Mouse (Mus musculus) stomach, embryonic 16.5 days (tissue): ENCODE results near the gene Rpp25l. TPM values are rescaled to one million over a fixed set of nuclear protein-coding genes. Genes with fewer than 3 reads are reported as not detected.
"Not testable (repeated sequence)": the region's sequence is repeated elsewhere in the genome, so short reads cannot be mapped to it uniquely, and the experiment has no call there.

Source experiments
- ATAC-seq: fragments of 200-750 bp; cut with Nextera tagmentation; 2 replicates; pipeline ENCODE4 v1.8.0; 2017; ENCODE audit warnings: moderate number of reproducible peaks, moderate TSS enrichment; ENCODE audit not compliant: insufficient read depth, low FRiP score
- H3K27ac ChIP-seq: fragments of 300-500 bp; sonication (generic); 2 replicates; pipeline ENCODE4 v1.5.1; 2014; ENCODE audit warnings: low read length
- H3K27me3 ChIP-seq: fragments of 300-500 bp; sonication (generic); 2 replicates; pipeline ENCODE4 v1.6.1; 2014; ENCODE audit warnings: low read length, control low read depth, mixed read lengths; ENCODE audit not compliant: control insufficient read depth, insufficient read depth
- H3K36me3 ChIP-seq: fragments of 300-500 bp; sonication (generic); 2 replicates; pipeline ENCODE4 v1.6.1; 2014; ENCODE audit warnings: low read length; ENCODE audit not compliant: control insufficient read depth, insufficient read depth
- H3K4me1 ChIP-seq: fragments of 300-500 bp; sonication (generic); 2 replicates; pipeline ENCODE4 v1.6.1; 2014; ENCODE audit warnings: low read length, control low read depth, mixed read lengths; ENCODE audit not compliant: control insufficient read depth, insufficient read depth
- H3K4me2 ChIP-seq: fragments of 300-500 bp; sonication (generic); 2 replicates; pipeline ENCODE4 v1.6.1; 2014; ENCODE audit warnings: low read depth, low read length, mixed read lengths
- H3K4me3 ChIP-seq: fragments of 300-500 bp; sonication (generic); replicated peaks from 2 replicates; pipeline ENCODE4 v1.5.1; 2014; ENCODE audit warnings: mild to moderate bottlenecking, low read length
- H3K9ac ChIP-seq: fragments of 300-500 bp; sonication (generic); 2 replicates; pipeline ENCODE4 v1.6.1; 2014; ENCODE audit warnings: low read length
- H3K9me3 ChIP-seq: fragments of 300-500 bp; sonication (generic); replicated peaks from 2 replicates; pipeline ENCODE4 v1.6.1; 2016; ENCODE audit warnings: low read length, control low read depth; ENCODE audit not compliant: control insufficient read depth
- WGBS: fragments of 180-500 bp; shearing (Covaris S2); extraction: QIAGEN DNeasy Blood & Tissue Kit; methylation state at CpG from one replicate; pipeline ENCODE4 v1.1.7; 2014; 5-methylcytosine and 5-hydroxymethylcytosine counted together
- polyA plus RNA-seq: library from polyadenylated mRNA; unstranded; fragments of >200 nt; fragmentation: Nextera tagmentation; extraction: Ambion mirVana; gene quantifications from 2 replicates; pipeline ENCODE4 v1.2.1, GENCODE M21; 2015

The Rpp25l gene
- polyA plus RNA-seq, 1 experiment from 2014 or later, result 58.6 TPM

DNA sequence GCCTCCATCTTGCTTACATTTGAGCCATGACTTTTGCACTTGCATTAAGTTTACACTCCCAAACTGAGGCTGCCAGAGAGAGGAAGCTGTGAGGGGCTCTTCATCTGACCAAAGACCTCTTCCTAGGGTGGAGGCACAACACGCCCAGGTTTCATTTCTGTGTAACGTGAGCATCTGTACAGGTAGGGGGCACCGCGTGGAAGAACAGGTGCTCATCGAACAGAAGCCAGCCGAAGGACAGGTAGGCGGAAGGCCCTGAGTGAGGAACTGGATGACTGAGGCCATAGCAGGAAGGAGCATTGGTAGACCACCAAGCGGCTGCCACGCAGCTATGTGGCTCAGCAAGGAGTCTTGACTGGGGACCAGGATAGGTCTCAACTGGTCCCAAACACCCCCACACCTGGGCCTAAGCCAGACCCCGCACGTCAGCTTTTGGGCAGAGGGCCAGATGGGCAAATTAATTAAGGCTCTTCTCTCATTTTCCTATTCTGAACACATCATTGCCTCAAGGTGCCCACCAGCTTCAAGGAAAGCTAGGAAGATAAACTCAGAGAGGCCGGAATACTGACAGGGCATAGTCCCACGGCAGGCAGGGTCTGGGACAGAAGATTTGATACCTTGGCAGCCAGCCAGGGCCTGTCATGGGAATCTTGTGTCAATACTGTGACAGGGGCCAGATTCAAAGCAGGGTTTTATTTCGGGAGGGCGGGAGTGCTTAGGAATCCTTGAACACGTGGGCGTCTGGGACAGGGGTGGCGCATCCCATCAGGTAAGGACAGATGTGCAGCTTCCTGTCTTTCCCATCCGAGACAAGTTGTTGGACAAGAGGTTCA lies 7.2 kb downstream of the Rpp25l start:
- H3K4me2 ChIP-seq, result no peak overlapping the region
- H3K9ac ChIP-seq, result no peak overlapping the region
- no peak overlapping the region for H3K27ac ChIP-seq
- no peaks in the 10 kb centered on the region for H3K36me3 ChIP-seq
- H3K9me3 ChIP-seq, result no peaks in the 10 kb centered on the region
- peaks cover 14% of the 10 kb centered on the region for H3K27me3 ChIP-seq
- no peak overlapping the region for H3K4me3 ChIP-seq
- H3K4me1 ChIP-seq, result 0 out of 2 replicates have a peak, but pooled peaks cover 9% of the 10 kb centered on the region
- WGBS, result 63% methylated on average over 19 of the region's 19 CpGs
- no peak for ATAC-seq

DNA sequence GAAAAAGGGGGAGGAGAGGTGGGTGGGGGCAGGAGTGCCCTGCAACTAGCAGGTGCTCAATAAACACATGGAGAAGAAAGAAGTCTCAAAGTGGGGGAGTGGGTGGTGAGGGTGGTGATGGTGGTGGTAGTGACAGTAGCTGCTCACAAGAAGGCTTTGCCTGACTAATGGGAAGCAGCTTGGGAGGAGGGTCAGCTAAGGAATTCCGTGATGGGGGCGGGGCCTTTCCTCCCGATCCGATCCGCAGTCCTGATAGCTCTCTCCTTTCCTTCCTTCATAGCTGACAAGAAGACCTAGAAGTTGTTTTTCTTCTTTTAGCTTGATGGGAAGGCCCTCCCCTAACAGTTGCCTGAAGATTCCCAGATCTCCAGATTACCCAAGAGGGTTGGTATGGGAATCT lies 8.7 kb downstream of the Rpp25l start:
- H3K4me2 ChIP-seq, result no peak overlapping the region
- no peak overlapping the region for H3K27ac ChIP-seq
- H3K9ac ChIP-seq, result no peak overlapping the region
- no peak overlapping the region for H3K4me3 ChIP-seq
- H3K36me3 ChIP-seq, result no peaks in the 10 kb centered on the region
- H3K4me1 ChIP-seq, result 0 out of 2 replicates have a peak, but pooled peaks cover 9% of the 10 kb centered on the region
- no peak for ATAC-seq
- WGBS, result 4% methylated on average over 5 of the region's 5 CpGs
- H3K27me3 ChIP-seq, result peaks cover 14% of the 10 kb centered on the region
- H3K9me3 ChIP-seq, result no peaks in the 10 kb centered on the region

DNA sequence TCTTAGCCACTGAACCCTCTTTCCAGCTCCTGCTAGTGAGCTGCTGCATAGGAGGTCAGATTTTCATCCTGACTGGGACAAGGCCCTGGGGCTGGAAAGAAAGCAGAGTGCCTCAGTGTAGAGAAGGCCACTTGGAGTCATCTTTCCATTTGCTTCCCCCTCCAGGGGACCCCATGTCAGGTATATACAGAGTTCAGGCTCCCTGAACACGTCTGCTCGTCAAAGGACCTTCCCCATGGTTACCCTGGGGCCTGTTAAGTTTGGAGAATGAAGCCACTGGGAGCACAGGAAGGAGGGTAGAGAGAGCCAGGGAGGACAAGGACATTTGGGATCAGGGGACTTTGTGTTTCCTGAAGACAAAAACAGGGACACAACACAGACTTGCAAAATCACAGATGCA lies 11.1 kb downstream of the Rpp25l start:
- peaks cover 14% of the 10 kb centered on the region for H3K27me3 ChIP-seq
- not testable (repeated sequence) for ATAC-seq, H3K27ac ChIP-seq, H3K36me3 ChIP-seq, H3K4me3 ChIP-seq, H3K9ac ChIP-seq, H3K4me1 ChIP-seq, H3K4me2 ChIP-seq, H3K9me3 ChIP-seq
- 71% methylated on average over 2 of the region's 2 CpGs for WGBS

DNA sequence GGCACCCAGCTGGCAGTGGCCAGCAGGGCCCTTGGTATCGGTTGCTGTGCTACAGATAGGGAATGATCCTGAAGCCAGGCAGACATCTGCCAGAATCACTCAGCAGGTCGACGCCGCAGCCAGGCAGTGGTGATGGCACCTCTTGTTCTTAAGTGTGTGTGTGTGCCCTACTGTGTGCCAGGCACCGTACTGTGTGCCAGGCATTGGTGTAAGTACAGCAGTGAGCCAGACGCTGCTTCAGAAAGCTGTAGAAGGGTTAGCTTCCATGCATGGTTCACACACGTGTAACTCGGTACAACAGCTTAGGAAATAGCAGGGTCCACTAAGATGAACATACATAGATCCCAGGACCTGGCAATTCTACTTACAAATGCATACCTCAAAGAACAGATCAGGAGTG lies 13.1 kb downstream of the Rpp25l start:
- not testable (repeated sequence) for H3K4me1 ChIP-seq, H3K36me3 ChIP-seq, ATAC-seq, H3K9ac ChIP-seq, H3K4me2 ChIP-seq, H3K27ac ChIP-seq, H3K9me3 ChIP-seq, H3K27me3 ChIP-seq, H3K4me3 ChIP-seq
- WGBS, result 100% methylated on average over 1 of the region's 8 CpGs

DNA sequence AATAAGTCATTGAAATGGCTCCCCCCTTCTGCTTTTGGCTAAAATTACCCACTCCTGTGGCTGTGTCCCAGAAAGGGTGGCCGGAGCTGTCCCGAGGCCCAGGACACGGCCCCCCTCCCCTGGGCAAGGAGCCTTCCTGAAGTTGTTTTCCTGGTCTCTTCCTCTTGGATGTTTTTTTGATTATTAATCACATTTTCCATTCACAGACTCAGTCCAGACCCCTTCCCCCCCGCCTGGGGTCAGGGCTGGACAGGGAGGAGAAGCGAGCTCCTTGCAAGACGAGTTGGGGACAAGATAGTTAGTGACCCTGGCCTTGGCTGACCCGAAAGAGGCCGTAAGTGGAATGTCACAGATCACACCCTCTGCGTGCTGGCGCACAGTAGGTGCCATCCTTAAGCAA lies 13.6 kb downstream of the Rpp25l start, which contains the start of gene Il11ra1:
Gene Il11ra1, plus strand, starts transcription at position 207 of the 400 bp plus-strand sequence.
- 72% methylated on average over 9 of the region's 10 CpGs for WGBS
- H3K4me2 ChIP-seq, H3K4me1 ChIP-seq: not testable (repeated sequence)

DNA sequence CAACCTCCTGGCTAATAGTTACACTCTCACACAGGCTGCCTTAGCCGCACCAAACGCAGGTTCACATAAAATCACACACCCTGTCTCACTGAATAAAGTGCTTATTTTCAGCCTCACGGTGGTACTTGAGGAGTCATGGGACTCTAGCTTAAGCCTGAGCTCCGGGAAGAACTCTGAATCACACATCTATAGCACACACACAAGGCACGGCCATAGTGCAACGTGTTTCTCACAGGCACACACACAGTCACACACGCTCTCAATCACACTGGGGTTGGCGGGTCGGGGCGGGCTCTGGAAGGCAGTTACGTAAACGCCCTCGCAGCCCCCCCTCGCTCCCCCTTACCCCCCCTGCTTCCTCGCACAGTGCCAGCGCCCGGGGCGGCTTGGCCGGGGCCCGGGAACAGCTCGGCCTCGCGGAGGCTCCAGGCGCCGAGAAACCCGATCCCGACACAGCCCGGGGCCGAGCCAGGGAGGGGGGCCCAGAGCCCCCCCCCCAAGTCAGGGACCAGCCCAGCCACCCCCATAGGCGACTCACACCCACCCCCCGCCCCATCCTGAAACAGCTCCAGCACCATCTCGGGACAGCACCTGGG lies 14.8 kb downstream of the Rpp25l start:
- H3K4me2 ChIP-seq, H3K27me3 ChIP-seq, ATAC-seq, H3K4me3 ChIP-seq, H3K36me3 ChIP-seq, H3K9ac ChIP-seq, H3K27ac ChIP-seq, H3K9me3 ChIP-seq, H3K4me1 ChIP-seq: not testable (repeated sequence)
- WGBS, result 6% methylated on average over 22 of the region's 32 CpGs

More for the DNA sequence above, 13.6 kb downstream of the Rpp25l start, which contains the start of gene Il11ra1:
- H3K9ac ChIP-seq, H3K36me3 ChIP-seq, H3K27me3 ChIP-seq, ATAC-seq, H3K27ac ChIP-seq, H3K9me3 ChIP-seq, H3K4me3 ChIP-seq: not testable (repeated sequence)

DNA sequence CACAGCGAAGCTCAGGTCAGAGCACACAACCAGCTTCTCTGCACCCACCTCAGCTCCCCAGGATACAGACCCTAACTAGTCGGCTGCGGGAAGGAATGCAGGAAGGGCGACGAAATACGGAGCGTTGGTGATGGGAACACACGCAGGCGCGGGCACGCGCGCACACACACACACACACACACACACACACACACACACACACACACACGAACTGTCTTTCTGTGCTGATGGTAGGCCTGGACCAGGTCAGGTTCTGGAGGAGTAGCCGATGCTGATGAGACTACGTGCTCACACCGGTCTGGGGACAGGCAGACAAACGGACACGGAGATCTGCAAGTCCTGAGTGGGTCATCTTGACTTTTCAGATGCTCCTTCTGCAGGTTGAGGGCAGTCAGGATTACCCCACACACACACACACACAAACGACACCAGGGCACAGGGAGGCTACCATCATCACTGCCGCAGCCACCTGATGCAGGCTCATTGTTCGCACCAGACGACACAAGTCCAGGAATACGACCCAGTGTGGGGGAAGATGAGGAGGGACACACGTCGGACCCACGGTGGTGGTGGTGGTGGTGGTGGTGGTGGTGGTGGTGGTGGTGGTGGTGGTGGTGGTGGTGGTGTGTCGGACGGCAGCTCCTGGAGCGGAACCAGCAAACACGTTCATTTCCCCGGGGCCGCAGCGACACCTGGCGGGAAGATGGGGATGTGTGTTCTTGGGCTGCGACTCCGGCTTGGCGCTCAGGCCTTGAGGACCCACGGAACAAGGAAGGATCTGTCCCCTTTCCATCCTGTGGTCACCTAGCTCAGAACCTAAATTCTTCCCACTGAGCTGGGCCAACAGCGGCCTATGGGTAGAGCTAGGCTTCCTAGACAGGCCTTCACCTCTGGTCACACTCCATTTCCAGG lies 16.1 kb downstream of the Rpp25l start, which contains the start of gene Cntfr:
Gene Cntfr, minus strand, starts transcription at position 160 of the 912 bp plus-strand sequence.
- H3K4me2 ChIP-seq, H3K4me1 ChIP-seq, H3K27ac ChIP-seq, H3K9me3 ChIP-seq, H3K4me3 ChIP-seq, H3K9ac ChIP-seq, ATAC-seq, H3K27me3 ChIP-seq, H3K36me3 ChIP-seq: not testable (repeated sequence)
- WGBS, result 28% methylated on average over 29 of the region's 40 CpGs

DNA sequence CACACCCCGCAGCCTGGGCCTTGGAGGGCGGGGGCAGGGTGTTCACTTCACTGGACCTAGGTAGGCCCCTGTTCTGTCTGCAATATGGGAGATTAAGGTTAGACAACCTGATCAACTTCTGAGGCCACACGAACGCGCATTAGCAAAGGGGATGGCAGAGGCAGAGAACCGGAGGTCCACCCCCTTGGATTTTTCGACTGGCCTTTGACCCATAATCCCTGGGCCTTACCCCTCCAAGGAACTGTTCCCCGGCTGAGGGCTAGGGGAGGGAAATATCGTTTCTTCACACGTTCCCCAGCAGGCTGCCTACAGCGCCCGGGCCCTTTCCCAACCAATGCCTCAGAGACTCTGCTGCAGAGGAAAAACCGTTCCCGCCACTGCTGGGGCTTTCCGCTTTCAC lies 16.9 kb downstream of the Rpp25l start:
- not testable (repeated sequence) for H3K4me1 ChIP-seq, H3K36me3 ChIP-seq, H3K9me3 ChIP-seq, H3K27ac ChIP-seq, H3K4me3 ChIP-seq, H3K27me3 ChIP-seq, H3K4me2 ChIP-seq, ATAC-seq, H3K9ac ChIP-seq
- 21% methylated on average over 14 of the region's 15 CpGs for WGBS
